Mouse (Mus musculus) neural tube, embryonic 11.5 days (tissue): ENCODE data around the gene Smarca2. TPM values are rescaled to one million over a fixed set of nuclear protein-coding genes. Genes with fewer than 3 reads are reported as not detected.

Source experiments
- ATAC-seq: fragments of 200-750 bp; cut with Nextera tagmentation; 2 replicates; pipeline ENCODE4 v1.8.0; 2017; ENCODE audit warnings: moderate number of reproducible peaks, mild to moderate bottlenecking, moderate TSS enrichment, moderate library complexity; ENCODE audit not compliant: insufficient read depth, low FRiP score, low TSS enrichment
- DNase-seq: peaks from one replicate; pipeline ENCODE4 v3.0.0-alpha.2; 2015; ENCODE audit warnings: low spot score
- H3K27ac ChIP-seq: fragments of 300-500 bp; sonication (generic); 2 replicates; pipeline ENCODE4 v1.5.1; 2014; ENCODE audit warnings: low read depth, mild to moderate bottlenecking, low read length
- H3K27me3 ChIP-seq: fragments of 300-500 bp; sonication (generic); 2 replicates; pipeline ENCODE4 v1.6.1; 2014; ENCODE audit warnings: mild to moderate bottlenecking, low read length, mixed read lengths; ENCODE audit not compliant: control insufficient read depth, insufficient read depth
- H3K36me3 ChIP-seq: fragments of 300-500 bp; sonication (generic); 2 replicates; pipeline ENCODE4 v1.6.1; 2014; ENCODE audit warnings: mild to moderate bottlenecking, low read length, moderate library complexity, mixed read lengths; ENCODE audit not compliant: control insufficient read depth, insufficient read depth
- H3K4me1 ChIP-seq: fragments of 300-500 bp; sonication (generic); 2 replicates; pipeline ENCODE4 v1.6.1; 2014; ENCODE audit warnings: low read length, mixed read lengths; ENCODE audit not compliant: control insufficient read depth, insufficient read depth
- H3K4me2 ChIP-seq: fragments of 300-500 bp; sonication (generic); 2 replicates; pipeline ENCODE4 v1.6.1; 2014; ENCODE audit warnings: low read depth, mild to moderate bottlenecking, moderate library complexity
- H3K4me3 ChIP-seq: fragments of 300-500 bp; sonication (generic); 2 replicates; pipeline ENCODE4 v1.5.1; 2014; ENCODE audit warnings: low read depth, low read length
- H3K9ac ChIP-seq: fragments of 300-500 bp; sonication (generic); 2 replicates; pipeline ENCODE4 v1.6.1; 2014; ENCODE audit warnings: mild to moderate bottlenecking, low read length
- H3K9me3 ChIP-seq: fragments of 300-500 bp; sonication (generic); 2 replicates; pipeline ENCODE4 v1.6.1; 2016; ENCODE audit warnings: low read length; ENCODE audit not compliant: control insufficient read depth
- WGBS: fragments of 180-500 bp; shearing (Covaris S2); extraction: QIAGEN DNeasy Blood & Tissue Kit; methylation state at CpG from one replicate; pipeline ENCODE4 v1.1.7; 2014; 5-methylcytosine and 5-hydroxymethylcytosine counted together
- polyA plus RNA-seq: library from polyadenylated mRNA; unstranded; fragments of >200 nt; fragmentation: Nextera tagmentation; extraction: Ambion mirVana; gene quantifications from 2 replicates; pipeline ENCODE4 v1.2.1, GENCODE M21; 2014

The Smarca2 gene
- polyA plus RNA-seq, 1 experiment from 2014 or later = 26.1 TPM

DNA sequence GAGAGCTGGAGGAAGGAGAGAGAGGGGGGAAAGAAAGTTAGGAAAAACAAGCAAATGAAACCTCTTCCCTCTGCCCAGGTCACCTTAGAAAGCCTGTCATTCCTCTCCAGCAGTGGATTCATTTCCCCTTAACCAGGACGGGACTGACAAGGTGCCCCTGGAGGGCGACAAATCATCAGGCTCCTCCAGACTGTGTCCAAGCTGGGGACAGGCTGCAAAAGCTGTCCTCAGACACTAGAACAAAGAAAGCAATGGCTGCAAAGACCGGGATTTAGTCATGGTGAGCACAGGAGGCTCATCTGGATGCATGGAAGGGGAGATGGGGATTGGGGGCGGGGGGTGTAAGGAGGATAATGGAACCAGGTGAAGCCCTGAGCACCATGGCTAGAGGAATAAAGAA, 209.8 kb downstream of the Smarca2 start:
- Histone ChIP-seq H3K9me3 (peaks cover 6% of the 10 kb centered on the region; the same call in 1 of the 2 replicates), H3K27me3 (no peaks in the 10 kb centered on the region), H3K27ac (no peak overlapping the region), H3K36me3 (no peaks in the 10 kb centered on the region), H3K9ac (no peak overlapping the region), H3K4me2 (no peak overlapping the region), H3K4me3 (no peak overlapping the region), H3K4me1 (no peaks in the 10 kb centered on the region)
- WGBS = 34% methylated on average over 4 of the region's 4 CpGs
- DNase-seq (peak; percentile 42), ATAC-seq (peak; percentile 58)

DNA sequence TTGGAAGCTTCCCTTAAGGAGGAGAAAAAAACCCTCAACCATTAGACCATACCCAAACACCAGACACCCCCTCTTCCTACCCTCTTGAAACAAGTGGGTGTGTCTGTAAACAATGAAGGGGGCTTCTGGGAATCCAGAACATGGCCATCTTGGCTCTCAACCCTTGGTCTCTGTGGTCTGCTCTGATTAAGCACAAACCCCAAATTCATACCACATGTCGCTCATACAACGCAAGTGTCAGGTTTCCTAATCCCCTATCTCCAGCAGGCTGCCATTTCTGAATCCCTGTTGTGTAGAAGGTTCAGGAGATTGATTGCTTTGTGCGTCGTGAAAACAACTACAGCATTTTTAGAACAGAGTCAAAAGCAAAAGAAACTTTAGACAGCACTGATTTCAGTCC, 213.1 kb downstream of the Smarca2 start:
- no peak overlapping the region for H3K4me3 ChIP-seq
- no peak for DNase-seq
- ATAC-seq = no peak

More for the DNA sequence above, 213.1 kb downstream of the Smarca2 start:
- no peaks in the 10 kb centered on the region for H3K36me3 ChIP-seq
- no peaks in the 10 kb centered on the region for H3K4me1 ChIP-seq
- no peak overlapping the region for H3K9ac ChIP-seq
- no peak overlapping the region for H3K4me2 ChIP-seq
- no peaks in the 10 kb centered on the region for H3K9me3 ChIP-seq
- WGBS = 77% methylated on average over 4 of the region's 4 CpGs
- H3K27ac ChIP-seq = no peak overlapping the region
- H3K27me3 ChIP-seq = no peaks in the 10 kb centered on the region
